Mouse (Mus musculus) CH12F3 (cell line): ENCODE data around the gene Exosc2.

Source experiments
- in situ Hi-C: fragments of 300-500 bp; cut with MboI; formaldehyde crosslinking; loops from 2 replicates; pipeline ENCODE4 v1.14.3; 2020; ENCODE audit warnings: low sequenced_read_pairs

The Exosc2 gene

DNA sequence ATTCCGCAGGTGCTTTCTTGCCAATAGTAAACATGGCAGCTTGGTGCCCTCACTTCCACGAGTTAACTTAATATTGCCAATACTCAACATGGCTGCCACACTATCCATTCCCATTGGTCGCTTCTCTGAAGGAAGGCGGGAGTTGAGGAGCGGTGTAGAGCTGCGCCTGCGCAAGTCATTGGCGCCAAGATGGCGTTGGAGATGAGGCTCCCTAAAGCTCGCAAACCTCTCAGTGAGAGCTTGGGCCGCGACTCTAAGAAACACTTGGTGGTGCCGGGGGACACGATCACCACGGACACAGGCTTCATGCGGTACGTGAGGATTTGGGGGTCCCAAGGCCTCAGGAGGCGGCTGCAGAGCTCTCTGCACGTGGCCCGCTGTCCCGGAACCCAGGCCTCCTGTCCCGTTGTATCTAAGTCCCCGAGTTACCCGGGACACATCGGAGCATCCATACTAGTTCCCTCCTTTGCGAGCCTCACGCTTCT lies at the start of gene Exosc2:
TSS of gene Exosc2 (plus strand) at position 165 of the 485 bp plus-strand sequence.
- in situ Hi-C loops: no loop called here

- in situ Hi-C loops: no loop called here
Measured at GRCm38 (mm10) chr2:31633531-31633930, 37.0 kb upstream of the Exosc2 start.

GRCm38 (mm10) chr2:31635281-31636137 lies 35.0 kb upstream of the Exosc2 start:
- in situ Hi-C loops: no loop called here

GRCm38 (mm10) chr2:31636138-31636741 lies 34.3 kb upstream of the Exosc2 start:
- in situ Hi-C loops: no loop called here

DNA sequence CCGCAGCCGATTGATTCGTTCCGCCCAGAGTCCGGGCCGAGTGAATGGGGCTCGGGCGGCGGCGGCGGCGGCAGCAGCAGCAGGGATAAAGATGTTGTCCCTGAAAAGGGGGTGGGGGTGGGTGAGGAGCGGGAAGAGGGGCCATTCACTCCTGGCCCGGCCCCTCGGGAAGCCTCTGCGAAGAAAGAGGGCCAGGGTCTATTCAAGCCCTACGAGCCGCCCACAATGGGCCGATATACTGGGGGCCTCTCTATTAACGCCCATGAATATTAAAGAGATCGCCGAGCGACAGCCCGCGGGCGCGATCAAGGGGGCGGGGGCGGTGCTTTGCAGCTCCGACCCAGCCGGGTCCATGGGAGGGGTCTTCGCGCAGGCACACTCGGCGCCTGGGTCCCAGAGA lies 33.8 kb upstream of the Exosc2 start:
- in situ Hi-C loops: no loop called here

DNA sequence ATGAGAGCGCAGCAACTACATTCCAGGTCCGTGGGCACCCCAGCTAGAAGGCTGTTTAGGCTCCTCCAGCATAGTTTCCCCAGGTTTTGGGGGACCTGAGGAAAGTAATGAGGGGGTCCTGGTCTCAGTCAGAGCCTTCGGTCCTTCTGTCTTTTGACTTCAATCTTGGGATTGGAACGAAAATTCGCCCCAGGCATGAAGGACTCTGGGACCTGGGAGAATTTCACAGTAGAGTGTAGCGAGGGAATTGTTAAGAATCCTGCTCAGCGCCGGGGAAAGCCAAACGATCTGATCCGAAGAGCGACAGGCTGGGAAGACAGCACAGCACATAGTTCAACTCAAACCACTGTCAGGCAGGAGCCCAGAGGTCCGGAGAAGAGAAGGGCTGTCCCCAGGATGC lies 33.2 kb upstream of the Exosc2 start:
- in situ Hi-C loops: no loop called here

DNA sequence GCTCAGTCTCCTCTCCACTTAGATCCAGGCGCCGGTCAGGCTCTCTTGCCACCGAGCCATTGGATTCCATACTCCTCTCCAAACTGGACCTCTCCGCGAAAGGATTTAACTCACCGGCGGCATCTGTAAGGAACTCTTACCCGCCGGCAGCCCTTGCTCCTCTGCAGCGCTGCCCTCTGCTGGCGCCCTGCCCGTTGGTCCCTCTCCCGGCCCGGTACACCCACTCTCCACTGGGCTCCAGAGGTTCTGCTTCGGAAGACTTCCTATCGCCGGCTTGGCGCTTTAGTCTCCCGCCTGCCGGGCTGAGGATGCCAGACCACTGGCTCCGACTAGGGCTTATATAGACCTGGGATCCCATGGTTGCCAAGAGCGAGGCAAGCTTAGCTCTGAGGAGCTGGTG lies 32.7 kb upstream of the Exosc2 start:
- in situ Hi-C loops: no loop called here

DNA sequence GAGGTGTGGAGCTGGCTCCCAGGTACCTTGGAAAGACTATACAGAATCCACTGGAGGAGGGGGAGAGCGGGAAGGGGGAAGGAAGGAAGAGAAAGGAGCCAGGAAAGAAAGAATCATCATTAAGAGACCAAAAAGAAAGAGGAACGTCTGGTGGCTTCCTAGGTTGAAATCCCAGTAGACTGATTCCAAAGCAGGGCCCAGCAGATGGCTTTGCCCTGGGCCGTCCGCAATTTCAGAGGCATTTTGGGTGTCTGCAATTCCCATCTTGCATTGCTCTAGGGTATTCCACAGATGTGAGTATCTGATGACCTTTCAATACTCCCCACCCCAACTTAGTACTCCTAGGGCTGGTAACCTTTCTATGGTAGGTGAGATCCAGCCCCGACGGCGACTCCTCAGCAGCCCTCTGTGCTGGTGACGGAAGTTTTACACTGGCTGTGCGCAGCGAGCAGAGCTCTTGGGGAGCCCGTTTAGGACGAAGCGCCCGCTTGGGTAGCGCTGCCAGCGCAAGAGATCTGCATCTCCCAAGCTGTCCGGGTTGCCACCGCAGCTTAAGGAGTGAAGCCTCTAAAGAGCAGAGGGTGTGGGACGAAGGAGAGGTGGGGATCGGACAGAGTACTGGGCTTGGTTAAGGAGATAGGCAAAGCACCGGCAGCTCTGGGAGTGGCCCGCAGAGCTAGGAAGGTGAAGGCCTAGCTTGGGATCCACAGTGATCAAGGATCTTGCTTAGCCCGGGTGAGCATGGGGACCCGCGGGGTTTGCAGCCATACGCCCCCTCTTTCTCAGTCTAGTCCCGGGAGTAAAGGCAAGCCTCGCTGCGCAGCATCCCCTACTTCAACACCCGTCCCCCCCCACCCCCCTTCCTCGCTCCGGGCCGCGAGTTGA lies 31.7 kb upstream of the Exosc2 start:
- in situ Hi-C loops: no loop called here

DNA sequence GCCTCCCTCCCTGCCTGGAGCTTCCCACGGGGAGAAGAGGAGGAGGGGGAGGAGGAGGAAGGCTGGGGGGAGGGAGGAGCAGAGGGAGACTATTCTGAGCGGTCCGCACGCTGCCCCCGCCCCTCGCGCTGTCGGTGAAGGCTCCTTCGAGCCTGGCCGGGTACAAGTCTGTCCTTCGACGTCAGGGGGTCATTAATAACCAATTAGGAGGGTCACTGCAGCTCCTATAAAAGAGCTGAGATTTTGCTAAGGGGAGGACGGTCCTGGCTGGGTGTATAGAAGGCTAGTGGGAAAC lies 31.1 kb upstream of the Exosc2 start:
- in situ Hi-C loops: no loop called here

DNA sequence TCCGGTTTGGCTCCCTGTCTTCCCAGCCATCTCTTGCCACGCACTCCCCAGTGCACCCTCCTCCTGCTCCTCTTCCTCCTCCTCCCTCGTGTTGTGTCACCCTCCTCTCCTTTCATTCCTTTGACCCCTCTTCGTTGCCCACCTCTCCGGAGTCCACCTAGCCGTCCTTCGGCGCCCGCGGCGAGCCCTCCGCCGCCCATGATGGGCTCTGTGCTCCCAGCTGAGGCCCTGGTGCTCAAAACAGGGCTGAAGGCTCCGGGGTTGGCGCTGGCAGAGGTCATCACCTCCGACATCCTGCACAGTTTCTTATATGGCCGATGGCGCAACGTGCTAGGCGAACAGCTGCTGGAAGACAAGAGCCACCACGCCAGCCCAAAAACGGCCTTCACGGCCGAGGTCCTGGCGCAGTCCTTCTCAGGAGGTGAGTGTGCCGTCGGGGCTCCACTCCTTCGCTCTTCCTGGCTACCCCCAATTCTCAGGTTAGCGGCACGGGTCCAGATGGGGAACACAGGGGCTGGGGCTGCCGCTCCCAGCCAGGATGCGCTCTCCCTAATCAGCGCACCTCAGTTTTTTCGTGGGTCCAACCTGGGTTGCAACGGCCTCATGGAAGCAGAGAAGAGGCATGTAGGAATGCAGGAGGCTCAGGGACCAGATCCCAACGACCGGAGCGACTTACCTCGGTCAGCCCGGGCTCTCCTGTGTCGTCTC lies 30.5 kb upstream of the Exosc2 start, which contains the start of gene Prdm12:
TSS of gene Prdm12 (plus strand) at position 137 of the 708 bp plus-strand sequence.
- in situ Hi-C loops: no loop called here

DNA sequence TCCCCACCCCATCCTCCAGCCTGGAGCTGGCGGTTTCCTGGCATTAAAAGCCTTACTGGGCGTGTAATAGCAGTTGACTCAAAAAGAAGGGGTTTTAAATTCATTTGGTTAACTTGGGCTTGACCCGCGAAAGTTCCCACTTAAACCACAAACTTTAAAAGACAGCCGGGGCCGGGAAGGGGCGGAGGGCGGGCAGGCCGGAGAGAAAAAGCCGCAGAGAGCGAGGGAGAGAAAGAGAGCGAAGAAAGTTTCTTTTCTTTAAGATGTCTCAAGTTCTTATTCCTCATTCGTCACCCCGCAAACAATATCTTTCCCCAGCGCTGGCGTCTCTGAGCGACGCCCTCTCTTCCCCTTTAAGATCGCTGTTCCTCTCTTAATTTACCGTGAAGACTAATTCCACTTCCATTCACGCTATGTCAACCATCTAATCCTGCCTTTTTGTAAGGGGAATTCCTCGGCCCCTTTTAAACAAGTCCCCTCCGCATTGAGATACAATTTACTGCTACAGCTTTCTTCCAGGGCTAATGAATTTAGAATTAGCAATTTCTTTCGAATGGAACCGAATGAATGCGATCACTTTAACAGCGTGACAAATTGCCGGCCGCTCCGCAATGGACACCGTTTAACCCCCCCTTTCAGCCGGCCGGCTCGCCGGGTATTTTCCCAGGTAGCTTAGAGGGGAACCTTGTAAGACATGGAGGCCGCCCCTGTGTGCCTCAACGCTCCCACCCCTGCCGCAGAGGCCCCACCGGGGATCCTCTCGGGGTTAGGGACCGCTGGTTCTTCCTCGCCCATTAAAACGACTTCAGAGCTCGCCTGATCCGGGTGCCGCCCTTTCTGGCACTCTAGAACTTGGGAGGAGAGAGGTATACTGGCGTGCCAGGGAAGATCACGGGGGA lies 29.7 kb upstream of the Exosc2 start:
- in situ Hi-C loops: no loop called here

DNA sequence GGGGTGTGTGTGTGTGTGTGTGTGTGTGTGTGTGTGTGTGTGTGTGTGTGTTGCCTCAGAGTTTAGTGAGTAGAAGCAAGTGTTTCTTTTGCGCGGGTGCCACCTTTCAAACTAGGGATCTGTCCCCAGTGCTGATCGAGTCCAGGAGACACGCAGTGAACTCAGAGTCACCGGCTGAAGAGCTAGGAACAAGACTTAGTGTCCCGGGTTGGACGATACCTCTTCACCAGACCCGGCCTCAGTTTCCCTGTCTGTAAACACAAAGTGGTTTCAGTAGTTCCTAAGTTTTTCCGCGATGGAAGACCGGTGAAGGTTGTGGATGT lies 29.0 kb upstream of the Exosc2 start:
- in situ Hi-C loops: no loop called here

DNA sequence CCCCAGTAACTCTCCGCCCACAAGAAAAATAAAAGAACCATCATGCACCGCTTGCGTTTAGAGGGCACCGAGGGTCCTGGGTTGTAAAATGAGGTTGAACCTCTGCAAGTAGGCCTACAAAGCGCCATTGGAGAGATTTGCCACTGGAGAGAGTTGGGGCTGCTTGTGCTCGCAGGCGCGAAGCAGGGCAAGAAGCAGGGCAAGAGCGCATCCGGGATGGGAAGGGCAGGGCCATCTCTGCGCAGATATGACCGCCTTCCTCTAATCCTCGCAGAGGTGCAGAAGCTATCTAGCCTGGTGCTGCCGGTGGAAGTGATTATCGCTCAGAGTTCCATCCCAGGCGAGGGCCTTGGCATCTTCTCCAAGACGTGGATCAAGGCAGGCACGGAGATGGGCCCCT lies 28.6 kb upstream of the Exosc2 start:
- in situ Hi-C loops: no loop called here

DNA sequence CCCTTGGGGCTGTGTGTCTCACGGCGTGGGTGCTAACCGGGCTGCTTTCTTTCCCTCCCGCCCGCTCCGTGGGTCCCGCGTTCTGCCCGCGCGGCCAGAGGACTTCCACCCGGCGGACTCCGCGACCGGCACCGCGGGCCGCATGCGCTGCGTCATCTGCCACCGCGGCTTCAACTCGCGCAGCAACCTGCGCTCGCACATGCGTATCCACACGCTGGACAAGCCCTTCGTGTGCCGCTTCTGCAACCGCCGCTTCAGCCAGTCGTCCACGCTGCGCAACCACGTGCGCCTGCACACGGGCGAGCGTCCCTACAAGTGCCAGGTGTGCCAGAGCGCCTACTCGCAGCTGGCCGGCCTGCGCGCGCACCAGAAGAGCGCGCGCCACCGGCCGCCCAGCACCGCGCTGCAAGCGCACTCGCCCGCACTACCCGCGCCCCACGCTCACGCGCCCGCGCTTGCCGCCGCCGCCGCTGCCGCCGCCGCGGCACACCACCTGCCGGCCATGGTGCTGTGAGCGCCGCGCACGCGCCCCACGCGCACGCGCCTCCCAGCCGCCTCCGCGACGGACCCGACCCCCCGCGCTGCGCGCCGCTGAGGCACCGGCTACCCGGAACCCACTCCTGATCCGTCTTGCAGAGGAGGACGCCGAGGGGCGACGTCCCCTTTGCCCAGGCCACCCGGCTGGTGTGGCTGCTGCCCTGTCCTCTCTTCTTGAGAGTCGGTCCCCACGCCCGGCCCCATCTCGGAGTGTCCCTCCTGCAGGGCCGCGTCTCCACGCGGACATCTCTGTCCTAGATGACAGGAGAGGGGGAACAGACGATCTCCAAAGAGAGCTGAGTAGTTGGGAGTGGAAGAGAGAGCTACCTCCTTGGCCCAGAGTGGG lies 16.3 kb upstream of the Exosc2 start:
- in situ Hi-C loops: loop anchor here (10.0 kb wide), 1 partner anchor 169 kb away; no protein-coding TSS in a partner anchor

DNA sequence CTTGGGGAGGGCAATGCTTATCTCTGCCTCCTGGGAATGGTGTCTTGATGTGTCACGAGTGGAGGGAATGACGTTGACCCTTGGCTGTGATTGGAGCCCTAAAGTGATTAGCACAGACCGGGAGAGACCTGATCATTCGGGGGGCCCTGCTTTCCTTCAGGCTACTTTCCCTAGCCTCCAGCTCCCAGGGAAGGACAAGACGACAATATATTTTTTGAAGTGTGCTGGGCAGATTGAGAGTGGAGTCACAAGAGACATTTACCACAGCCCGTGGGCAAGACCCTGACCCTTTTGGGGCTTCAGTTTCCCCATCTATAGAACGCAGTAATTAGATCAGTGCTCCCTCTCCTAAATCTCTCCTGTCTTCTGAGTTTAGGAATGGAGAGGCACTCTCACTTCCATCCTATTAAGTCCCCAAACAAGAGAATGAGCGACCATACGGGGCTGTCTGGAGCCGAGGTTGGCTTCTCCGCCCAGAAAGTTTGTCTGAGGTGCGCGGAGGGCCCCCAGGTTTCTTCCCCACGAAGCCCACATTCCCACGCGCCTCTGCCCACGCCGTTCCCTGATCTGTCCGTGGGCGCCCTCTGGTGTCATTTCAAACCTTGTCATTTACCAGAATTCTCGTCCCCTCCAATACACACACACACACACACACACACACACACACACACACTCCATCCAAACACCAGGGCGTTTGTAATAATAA lies 15.5 kb upstream of the Exosc2 start:
- in situ Hi-C loops: loop anchor here (10.0 kb wide), 1 partner anchor 170 kb away; no protein-coding TSS in a partner anchor

DNA sequence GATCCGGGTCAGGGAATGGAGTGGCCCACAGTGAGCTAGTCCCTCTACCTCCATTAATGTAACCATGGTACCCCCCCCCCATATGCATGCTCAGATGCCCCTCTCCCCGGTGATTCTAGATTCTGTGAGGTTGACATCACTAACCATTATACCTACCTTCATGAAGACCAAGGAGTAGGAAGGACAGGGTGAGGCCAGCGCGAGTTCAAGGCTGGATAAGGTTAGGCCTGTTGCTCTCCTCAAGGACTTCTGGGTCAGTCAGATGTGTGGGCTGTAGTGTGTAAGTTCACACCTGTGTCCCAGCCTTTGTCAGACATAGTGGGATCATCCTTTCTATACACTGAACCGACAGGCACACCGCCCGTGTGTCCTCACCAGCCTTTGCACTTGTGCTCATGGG lies 14.1 kb upstream of the Exosc2 start:
- in situ Hi-C loops: loop anchor here (10.0 kb wide), 1 partner anchor 172 kb away; no protein-coding TSS in a partner anchor

- in situ Hi-C loops: no loop called here
Measured at GRCm38 (mm10) chr2:31662939-31663803, 7.3 kb upstream of the Exosc2 start.
